Mouse (Mus musculus) kidney, adult 9 months (tissue): ENCODE measurements around the gene Gm7138.
A peak's percentile ranks its signal among the peaks of the same experiment; 100 is the strongest.
"Not testable (repeated sequence)": the region's sequence is repeated elsewhere in the genome, so short reads cannot be mapped to it uniquely, and the experiment has no call there.

Experiments
- DNase-seq: peaks from one replicate; pipeline ENCODE4 v3.0.0; 2022

Gm7138 gene

GRCm38 (mm10) chr10:77741924-77742688 lies 34.6 kb downstream of the Gm7138 start, which contains the start of gene Gm18596:
Gm18596 (minus strand) TSS chr10:77742638.
- DNase-seq: not testable (repeated sequence)

- no peak for DNase-seq
Measured at GRCm38 (mm10) chr10:77738929-77739328, 37.8 kb downstream of the Gm7138 start.

- no peak for DNase-seq
Measured at GRCm38 (mm10) chr10:77735928-77736327, 40.8 kb downstream of the Gm7138 start.

- DNase-seq: peak; percentile 6
Measured at GRCm38 (mm10) chr10:77729241-77729640, 47.5 kb downstream of the Gm7138 start.

GRCm38 (mm10) chr10:77728280-77728679 lies 48.5 kb downstream of the Gm7138 start:
- peak; percentile 8 for DNase-seq
